Mouse (Mus musculus): ENCODE measurements around the gene Zfp853.

Zfp853 gene

DNA sequence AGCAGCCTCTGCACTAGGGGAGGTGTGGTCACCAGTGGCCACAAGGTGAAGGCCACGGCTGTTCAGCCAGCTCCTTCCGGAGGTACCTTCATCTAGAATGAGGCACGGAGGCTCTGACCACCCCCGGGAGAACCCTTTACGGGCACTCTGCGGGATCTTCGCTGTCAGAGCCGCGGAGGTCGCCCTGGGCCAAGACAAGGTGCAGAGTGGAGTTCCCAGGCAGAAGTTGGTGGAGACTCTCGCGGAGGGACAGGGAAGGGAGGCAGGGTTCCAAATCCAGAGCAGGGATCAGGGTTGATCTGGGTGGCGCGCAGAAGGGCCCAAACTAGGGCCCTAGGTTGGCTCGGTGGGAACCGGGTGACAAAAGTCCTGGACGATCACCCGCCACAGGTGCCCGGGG, 544 bp downstream of the Zfp853 start:
- no peak for DNase-seq (ENCODE audit: low read depth)

DNA sequence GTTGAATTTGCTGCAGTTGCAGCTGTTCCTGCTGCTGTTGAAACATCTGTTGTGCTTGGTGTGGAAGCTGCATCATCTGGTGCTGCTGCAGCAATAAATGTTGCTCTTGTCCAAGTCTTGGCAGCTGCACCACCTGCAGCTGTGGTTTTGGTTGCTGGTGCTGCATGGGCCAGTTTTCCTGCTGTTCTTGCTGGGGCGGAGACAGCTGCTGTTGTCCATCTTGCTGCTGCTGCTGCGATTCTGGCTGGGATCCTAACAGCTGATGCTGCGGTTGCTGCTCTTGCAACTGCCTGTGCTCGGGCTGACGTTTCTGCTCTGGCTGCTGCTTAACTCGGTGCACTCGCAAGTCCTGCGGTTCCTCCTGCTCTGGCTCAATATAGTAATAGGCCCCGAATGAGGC, 4.1 kb downstream of the Zfp853 start:
- DNase-seq (ENCODE audit: low read depth) = no peak

DNA sequence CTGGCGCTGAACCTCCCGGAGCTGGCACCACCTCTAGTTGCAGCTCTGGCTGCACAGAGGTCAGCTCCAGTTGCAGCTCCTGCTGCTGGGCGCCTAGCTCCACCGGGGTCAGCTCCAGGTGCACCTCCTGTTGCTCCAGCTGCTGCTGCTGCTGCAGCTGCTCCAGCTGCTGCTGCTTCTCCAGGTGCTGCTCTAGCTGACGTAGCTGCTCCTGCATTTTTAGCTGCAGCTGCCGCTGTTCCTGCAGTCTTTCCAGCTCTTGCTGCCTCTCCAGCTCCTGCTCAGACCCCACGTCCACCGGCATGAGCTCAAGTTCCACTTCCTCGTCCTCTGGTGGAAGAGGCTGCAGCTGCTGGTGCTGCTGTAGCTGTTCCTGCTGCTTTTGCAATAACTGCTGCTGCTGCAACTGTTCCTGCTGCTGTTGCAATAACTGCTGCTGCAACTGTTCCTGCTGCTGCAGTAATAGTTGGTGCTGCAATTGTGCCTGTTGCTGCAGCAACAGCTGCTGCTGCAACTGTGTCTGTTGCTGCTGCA, 5.0 kb downstream of the Zfp853 start:
- no peak for DNase-seq (ENCODE audit: low read depth)

DNA sequence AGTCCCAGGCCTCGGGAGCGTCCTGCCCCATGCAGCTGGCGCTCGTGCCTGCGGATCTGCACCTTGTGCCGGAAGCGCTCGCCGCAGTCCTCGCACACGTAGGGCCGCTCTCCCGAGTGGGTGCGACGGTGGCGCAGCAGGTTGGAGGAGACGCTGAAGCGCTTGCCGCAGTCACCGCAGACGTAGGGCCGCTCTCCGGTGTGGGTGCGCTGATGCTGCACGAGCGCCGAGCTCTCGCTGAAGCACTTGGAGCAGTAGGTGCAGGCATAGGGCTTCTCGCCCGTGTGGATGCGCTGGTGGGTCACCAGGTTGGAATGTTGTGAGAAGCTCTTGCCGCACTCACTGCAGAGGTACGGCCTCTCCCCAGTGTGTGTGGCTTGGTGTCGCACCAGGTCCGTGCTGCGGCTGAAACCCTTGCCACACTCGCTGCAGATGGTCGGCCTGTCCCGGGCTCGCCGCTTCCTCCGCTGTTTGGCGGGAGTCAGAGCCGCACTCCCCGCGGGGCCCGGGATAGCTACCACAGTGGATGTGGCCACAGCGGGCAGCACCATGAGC, 5.6 kb downstream of the Zfp853 start:
- DNase-seq (ENCODE audit: low read depth) = no peak

DNA sequence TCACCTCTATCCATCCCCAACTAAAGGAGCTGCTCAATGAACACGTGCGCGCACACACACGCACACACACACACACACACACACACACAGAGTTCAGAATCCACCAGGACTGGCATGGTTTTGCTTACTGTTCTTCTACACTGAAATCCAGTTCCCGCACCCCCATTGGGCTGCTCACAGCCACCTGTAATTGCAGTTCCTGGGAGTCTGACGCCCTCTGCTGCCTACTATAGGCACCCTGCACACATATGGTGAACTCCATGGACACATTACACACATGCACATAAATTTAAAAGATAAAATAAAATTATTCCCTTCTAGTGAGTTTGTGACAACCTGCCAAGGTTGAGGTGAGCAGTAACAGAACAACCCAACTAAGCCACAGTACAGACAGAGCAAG, 8.7 kb downstream of the Zfp853 start:
- DNase-seq (ENCODE audit: low read depth) = no peak

DNA sequence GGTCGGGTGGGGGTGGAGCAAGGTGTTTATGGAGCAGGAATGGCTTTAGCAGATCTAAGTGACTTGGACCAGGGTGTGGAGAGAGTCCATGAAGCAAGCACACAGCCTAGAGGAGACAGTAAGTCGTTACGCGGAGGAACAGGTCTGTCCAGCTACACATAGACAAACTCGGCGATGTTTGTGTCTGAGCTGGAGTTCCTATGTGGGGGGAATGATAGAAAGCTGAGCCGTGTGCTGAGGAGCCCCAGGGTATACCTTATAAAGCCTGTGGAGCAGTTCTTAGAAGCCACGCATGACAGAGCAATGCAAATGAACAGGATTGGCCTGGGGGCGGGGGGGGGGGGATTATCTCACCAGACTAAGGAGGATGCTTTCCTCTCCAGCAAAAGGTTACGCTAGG, 14.2 kb downstream of the Zfp853 start:
- DNase-seq (ENCODE audit: low read depth) = no peak

DNA sequence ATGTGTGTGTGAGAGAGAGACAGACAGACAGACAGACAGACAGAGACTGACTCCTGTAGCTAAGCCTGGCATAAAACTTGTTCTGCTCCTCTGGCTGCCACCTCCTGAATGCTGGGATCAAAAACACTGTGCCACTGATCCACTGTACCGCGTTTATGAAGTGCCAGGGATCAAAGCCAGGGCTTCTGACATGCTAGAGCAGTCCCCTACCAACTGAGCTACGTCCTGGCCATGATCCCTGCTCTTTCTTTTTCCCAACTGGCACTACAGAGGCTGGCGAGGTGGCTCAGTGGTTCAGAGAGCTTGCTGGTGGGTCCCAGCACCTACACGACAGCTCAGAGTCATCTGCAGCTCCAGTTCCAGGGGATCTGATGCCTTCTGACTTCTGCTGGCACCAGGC, 17.7 kb downstream of the Zfp853 start:
- no peak for DNase-seq (ENCODE audit: low read depth)

DNA sequence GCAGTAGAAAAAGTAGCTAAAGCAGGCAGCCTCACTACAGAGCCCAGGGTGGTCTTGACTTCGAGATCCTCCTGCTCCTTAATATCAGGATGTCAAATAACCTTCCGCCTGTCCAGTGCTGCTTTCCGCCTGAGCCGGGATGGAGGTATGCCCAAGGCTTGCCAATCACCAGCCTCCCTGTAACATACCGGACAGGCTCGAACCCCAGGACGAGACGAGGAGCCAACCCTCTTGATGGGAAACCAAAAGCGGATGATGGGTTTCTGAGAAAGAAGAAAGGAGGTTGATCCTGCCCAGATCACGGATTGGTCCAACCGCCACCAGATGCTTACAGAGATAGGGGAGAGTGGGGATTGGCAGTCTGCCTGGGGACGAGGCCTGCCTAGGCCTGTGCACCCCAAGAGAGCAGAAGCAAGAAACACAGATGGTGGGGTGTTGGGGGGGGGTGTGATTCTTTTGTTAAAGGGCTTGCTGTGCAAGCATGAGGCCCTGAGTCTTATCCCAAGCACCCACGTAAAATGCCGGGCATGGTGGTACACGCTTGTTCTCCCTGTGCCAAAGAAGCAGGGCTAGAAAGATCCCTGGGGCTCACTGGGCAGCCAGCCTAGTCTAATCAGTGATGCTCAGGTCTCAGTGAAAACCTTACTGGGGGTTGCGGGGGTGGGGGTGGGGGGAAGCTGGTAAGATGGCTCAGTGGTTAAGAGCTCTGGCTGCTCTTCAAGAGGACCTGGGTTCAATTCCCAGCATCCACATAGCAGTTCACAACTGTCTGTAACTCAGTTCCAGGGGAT, 20.7 kb downstream of the Zfp853 start:
- no peak for DNase-seq (ENCODE audit: low read depth)

DNA sequence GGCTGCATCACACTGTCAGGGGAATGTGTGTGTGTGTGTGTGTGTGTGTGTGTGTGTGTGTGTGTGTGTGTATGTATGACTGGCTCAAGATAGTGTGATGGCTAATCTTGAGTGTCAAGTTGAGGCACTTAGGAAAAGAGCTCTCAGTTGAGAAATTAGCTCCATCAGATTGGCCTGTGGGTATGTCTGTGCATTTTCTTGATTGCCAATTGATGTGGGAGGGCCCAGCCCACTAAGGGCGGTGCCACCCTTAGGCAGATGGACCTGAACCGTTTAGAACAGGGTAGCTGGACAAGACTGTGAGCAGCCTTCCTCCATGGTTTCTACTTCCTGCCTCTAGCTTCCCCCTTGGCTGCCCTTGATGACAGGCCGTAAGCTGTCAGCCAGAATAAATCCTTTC, 21.3 kb downstream of the Zfp853 start:
- DNase-seq (ENCODE audit: low read depth) = no peak

DNA sequence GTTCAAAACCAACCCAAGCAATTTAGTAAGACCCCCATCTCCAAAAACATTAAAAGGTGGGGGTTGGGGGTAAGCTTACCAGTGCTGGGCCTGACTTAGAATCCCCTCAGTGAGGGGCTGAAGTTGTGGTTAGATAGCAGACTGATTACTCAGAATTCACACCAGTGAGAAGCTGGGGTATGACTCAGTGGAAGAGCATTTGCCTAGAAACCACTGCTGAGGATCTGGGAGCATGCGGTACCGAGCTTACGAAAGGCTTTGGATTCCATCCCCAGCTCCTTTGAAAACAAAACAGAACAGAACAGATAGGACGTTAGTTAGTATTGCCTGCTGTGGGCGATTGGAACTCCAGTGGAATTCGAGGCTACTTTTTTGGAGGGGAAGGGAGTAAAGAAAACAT, 21.8 kb downstream of the Zfp853 start:
- no peak for DNase-seq (ENCODE audit: low read depth)

DNA sequence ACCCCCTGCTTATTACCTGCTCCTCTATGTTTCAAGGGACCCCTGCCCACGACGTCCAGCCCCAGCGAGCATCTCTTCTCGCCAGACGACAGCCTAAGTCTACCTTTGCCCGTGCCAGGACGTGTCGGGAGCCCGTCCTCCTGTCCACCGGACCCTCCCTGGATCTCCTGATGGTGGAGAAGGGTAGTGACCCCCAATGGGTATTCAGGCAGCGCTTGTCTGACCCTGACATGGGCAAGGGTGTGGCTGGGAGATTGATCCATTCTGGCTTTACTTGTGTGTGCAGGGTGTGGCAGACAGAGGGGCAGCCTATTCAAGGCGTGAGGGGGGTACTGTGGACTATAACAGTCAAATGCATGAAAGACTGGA, 23.3 kb downstream of the Zfp853 start:
- DNase-seq (ENCODE audit: low read depth) = no peak

DNA sequence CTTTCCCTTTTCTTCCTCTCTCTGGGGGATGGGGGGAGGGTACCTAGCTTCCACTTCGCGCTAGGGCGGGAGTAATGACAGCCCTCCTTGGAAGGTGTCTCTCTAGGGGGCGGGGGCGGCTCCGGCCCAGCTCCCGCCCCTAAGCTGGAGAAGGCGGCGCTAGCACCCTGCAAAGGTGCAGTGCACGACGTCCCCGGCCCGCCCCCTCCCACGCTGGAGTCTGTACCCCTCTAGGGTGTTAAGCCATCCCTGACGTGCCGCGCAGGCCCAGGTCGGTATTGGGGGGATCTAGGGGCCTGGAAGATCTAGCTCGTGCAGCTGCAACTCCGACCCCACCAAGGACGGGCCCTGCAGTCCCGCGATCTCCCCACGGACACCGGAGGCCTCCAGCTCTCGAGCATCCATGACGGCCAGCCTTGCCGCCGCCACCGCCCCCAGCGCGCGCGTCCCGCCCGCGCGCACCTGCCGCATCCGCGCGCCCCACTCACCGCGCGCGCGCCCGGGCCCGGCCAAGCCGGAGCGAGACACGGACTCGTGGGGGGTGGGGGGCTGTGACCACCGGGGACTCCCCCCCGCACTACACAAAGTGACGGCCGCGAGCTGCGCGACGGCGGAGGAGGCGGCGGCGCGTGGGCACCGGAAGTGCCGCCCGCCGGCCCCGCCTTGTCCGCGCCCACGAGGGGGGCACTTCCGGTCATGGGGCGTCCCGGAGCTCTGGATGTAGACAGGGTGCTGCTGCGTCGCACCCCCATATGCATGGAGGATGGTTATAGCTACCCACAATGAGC, 23.9 kb downstream of the Zfp853 start, which contains the start of gene Zfp316:
Gene Zfp316, minus strand, starts transcription at position 660 of the 788 bp plus-strand sequence.
- no peak for DNase-seq (ENCODE audit: low read depth)

DNA sequence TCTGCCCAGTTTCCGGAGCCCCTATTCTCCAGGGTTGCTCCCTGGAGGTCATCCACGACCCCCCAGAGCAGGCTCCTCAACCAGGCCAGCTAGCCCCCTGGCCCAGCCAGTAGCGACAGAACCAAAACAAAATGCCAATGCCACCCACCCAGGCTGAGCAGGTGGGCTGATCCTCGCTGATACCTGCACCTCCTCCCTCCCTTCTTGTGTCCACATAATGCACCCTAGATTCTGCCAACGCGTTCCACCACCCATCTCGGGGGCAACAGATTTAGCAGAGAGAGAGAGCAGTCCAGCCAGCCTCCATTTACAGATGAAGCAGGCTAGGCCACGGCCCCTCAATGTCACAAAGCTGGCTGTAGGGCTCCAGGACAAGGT, 24.4 kb downstream of the Zfp853 start:
- no peak for DNase-seq (ENCODE audit: low read depth)

DNA sequence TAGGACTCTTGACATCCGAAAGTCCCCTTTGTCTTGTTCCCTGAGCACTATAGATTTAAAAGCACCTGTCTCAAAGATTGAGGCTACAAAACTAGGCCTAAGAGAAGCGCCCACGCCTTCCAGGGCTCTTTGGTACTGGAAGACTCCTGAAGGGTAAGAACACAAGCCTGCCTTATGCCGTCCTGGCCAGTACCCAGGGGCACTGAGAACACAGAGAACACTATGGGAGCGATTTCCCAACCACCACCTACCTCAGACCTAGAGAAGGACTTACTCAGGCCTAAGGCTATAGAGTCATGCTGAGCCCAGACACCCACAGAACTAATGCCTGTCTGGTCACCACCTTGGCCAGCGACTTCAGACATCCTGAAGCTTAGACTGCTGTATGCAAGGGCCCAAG, 26.6 kb downstream of the Zfp853 start:
- DNase-seq (ENCODE audit: low read depth) = no peak

DNA sequence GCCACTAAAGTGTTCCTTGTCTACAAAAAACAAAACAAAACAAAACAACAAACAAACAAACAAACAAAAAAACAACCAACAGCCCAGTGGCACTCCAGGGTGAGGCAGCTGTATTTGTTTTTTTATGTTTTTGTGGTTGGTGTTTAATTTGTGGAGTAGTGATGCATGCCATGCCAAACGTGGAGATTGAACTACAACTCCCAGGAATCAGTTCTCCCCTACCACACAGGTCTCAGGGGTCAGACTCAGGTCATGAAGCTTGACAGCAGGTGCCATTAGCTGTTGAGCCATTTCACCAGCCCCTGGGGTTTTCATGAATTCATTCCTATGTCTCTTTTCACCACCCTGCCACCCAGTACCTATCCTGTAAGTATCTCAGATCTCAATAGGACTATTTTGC, 28.0 kb downstream of the Zfp853 start:
- DNase-seq (ENCODE audit: low read depth) = no peak

DNA sequence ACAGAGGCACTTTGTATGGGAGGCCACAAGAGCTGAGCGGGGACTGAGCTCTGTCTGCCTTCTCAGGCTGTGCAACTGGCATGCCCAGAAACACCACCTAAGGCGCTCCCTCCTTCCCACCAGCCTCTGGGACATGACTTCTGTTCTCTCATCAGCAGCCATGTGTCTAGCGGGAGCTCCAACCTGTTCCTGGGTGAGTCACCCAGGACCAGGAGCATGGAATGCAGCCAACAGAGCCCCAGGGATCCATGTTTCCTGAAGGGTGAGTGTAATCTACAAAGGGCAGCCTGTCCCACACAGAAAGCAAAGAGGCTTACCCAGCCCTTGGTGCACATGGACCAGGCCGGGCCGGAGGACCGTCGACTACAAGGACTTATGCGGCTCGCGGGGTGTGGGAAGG, 28.7 kb downstream of the Zfp853 start:
- no peak for DNase-seq (ENCODE audit: low read depth)

DNA sequence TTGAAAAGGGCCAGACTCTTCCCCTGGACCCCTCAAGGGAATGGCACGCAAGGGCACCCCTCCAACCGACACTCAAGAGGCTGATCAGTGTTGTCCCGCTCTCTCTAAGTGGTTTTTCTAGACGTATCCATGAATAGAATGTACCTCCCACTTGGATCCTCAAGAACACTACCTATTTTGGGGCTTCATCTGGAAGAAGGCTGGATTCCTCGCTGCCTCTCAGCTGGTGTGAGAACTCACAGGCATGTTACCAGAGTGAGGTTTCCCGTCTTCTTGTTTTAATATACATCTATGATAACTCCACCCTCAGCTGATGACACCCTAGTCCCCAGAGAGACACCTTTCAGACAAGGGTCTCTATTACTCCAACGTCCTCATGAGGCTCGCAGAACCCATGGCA, 31.8 kb downstream of the Zfp853 start:
- no peak for DNase-seq (ENCODE audit: low read depth)

DNA sequence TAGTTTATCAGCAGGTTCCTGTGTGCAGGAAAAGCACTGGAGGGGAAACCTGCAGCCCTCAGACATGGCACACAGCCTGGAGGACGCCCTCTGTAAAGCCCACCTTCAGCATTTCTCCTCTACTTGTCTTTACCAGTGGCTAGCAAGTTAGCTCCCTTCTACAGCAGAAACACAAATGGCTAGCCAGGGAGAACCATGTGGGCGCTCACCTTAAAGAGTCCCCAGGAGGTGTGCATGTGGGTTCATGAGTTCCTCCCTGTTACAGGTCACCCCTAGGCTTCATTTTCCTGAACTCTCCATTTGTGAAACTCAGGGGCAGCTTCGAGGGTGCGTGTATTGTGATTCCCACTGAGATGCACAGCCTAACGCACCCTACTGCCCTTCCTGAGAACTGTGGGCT, 37.6 kb downstream of the Zfp853 start:
- DNase-seq (ENCODE audit: low read depth) = no peak

DNA sequence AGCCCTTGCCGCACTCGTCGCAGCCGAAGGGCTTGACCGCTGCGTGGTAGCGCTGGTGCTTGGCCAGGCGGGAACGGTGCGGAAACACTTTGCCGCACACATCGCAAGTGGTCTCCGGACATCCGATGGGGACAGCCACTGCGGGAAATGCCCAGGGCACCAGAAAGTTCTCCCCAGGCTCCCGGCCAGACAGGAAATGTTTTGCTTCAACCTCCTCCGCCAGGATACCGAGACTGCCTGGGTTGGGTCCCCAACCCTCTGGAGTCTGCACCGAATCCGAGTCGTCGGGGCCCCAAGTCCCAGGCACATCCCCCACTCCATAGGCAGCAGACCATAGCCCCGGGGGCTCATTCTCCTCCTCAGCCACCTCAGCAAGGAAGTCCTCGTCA, 38.3 kb downstream of the Zfp853 start:
- no peak for DNase-seq (ENCODE audit: low read depth)

DNA sequence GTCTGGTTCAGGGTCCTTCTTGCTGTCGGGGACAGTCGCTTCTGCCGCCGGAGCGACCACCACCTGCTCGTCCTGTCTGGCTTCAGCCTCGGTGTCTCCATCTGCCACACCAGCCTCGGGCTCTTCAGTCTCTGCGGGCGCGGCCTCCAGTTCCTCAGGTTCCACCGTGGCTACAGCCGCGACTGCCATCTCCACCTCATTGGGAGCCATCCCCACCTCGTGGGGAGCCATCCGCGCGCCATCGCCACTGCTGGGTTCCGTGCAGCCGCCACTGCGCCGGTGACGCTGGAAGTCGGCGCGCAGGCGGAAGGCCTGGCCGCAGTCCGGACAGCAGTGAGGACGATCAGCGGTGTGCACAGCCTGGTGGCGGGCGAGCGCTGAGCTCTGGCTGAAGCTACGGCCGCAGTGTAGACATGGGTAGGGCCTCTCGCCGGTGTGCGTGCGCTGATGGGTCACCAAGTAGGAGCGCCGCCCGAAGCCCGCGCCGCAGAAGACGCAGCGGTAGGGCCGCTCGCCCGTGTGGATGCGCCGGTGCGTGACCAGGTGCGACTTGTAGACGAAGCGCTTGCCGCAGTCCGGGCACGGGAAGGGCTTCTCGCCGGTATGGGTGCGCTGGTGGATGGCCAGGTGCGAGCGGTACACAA, 38.8 kb downstream of the Zfp853 start:
- no peak for DNase-seq (ENCODE audit: low read depth)

DNA sequence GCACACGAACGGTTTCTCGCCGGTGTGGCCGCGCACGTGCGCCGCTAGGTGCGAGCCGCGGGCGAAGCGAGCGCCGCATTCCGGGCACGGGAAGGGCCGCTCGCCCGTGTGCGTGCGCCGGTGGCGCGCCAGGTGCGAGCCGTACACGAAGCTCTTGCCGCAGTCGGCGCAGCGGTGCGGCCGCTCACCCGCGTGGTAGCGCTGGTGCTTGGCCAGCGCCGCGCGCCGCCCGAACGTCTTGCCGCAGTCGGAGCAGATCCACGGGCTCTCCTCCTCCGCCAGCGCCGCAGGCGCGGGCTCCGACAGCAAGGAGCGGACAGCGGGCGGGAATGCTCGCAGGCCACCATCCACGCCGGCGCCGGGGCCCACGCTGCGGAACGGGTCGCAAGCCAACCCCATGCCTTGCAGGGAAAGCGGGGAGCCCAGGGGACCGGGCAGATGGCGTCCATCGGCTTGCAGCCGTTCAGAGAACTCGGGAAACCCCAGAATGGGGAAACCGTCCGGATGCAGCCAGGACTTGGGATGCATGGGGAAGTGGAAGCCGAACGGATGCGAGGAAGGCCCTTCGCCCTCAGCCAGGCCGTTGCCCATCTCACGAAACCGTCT, 39.4 kb downstream of the Zfp853 start:
- no peak for DNase-seq (ENCODE audit: low read depth)

DNA sequence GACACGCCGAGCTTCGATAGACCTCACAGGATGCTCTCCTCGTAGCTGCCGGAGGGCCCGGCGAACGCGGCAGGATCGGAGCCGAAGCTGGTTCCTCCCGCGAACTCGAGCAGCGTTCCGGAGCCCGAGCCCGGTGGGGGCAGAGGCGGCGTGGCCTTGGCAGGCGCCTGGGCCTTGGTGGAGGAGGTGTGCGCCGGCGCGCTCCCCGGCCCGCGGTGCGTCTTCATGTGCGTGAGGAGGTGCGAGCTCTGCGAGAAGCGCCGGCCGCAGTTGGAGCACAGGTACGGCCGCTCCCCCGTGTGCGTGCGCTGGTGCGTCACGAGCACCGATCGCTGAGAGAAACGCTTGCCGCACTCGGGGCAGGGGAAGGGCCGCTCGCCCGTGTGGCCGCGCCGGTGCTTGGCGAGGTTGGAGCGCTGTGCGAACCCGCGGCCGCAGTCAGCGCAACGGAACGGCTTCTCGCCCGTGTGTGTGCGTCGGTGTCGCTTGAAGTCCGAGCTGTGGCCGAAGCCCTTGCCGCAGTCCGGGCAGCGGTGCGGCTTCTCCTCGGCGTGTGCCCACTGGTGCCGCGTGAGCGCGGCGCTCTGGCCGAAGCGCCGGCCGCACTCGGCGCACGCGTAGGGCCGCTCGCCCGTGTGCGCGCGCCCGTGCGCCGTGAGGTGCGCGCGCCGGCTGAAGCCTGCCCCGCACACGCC, 40.1 kb downstream of the Zfp853 start:
- no peak for DNase-seq (ENCODE audit: low read depth)

All from c-Kit-positive CD71-positive TER-119-negative erythroid progenitor cells, embryonic 14.5 days (primary cell).